Mouse (Mus musculus): ENCODE data around the gene Acadl.

- TF ChIP-seq CTCF (IDR thresholded peaks at IDR 0.05; ENCODE audit: borderline replicate concordance, control insufficient read depth, extremely low read depth, insufficient read depth, low read length, poor library complexity), result no peak
- no peak for TF ChIP-seq POLR2A (IDR thresholded peaks at IDR 0.05; ENCODE audit: control insufficient read depth, extremely low read depth, insufficient read depth, low read length, poor library complexity)
These were observed 841 bp upstream of the Acadl start for GRCm38 (mm10) chr1:66863741-66864495.
